Mouse (Mus musculus) cerebellum, adult 2 months (tissue): Measurements from ENCODE around the gene Nfatc4.

ENCODE experiments used
- CTCF ChIP-seq: fragments of 200-500 bp; IDR thresholded peaks from 2 replicates; pipeline ENCODE4 v1.5.1; 2011; ENCODE audit warnings: low read depth, mild to moderate bottlenecking, control low read depth, low read length, moderate library complexity, borderline replicate concordance; ENCODE audit not compliant: insufficient read depth
- POLR2A ChIP-seq: fragments of 200-500 bp; IDR thresholded peaks from 2 replicates; pipeline ENCODE4 v1.6.1; 2011; ENCODE audit warnings: low read length, control low read depth, borderline replicate concordance; ENCODE audit not compliant: insufficient read depth

GRCm38 (mm10) chr14:55822435-55822990 lies 431 bp upstream of the Nfatc4 start:
- TF ChIP-seq CTCF = peak; percentile 93
- TF ChIP-seq POLR2A = no peak
